Mouse (Mus musculus) liver, embryonic 14.5 days (tissue): ENCODE data around the gene Bcl2l1.

Source experiments
- CTCF ChIP-seq: IDR thresholded peaks from 2 replicates; pipeline ENCODE4 v1.5.1; 2016; ENCODE audit warnings: antibody characterized with exemption, low read depth, control low read depth
- EP300 ChIP-seq: IDR thresholded peaks from 2 replicates; pipeline ENCODE4 v1.6.1; 2016; ENCODE audit warnings: antibody characterized with exemption, low read depth

DNA sequence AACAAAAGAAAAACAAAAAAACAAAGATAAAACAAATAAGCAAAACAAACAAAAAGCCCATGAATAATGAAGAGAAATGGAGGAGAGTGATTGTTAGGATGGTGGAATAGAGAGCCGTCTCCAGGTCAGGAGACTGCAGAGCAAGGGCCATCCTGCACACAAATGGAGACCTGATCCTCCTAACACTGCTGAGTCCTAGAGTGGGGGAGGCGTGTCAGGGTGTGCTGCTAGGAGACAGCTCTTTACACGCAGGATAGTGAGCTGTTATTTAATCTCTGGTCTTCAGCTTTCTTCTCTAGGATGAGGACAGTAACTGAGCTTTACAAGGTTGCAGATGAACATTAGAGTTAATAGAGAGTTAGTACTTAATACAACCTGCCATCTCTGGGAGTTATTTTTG is 31.1 kb upstream of the Bcl2l1 start:
- TF ChIP-seq EP300 = no peak
- no peak for TF ChIP-seq CTCF
